Mouse (Mus musculus): ENCODE data around the gene Aen. TPM values are rescaled to one million over a fixed set of nuclear protein-coding genes. Genes with fewer than 3 reads are reported as not detected.

The Aen gene
- polyA plus RNA-seq, 1 experiment from 2014 or later = 47.6 TPM

DNA sequence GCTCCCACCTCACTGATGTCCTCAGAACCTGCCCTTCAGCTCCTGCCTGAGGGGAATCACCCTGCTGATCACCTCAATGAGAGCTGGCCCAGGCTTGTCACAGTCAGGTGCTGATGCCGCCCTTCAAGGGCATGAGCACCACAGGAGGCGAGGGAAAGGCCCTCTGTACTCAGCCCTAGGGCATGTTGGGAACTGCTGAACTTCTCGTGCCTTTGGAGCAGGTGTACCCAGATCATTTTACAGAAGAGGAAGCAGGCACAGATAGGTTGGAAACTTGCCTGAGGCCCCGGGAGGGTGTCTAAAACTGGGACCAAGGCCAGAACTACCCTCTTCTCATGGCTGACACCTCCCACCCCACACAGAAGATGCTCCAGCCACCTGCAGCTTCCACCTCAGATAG, 23.0 kb downstream of the Aen start:
- Histone ChIP-seq H3K4me2 (replicated peaks) (no peak overlapping the region), H3K9ac (no peak overlapping the region), H3K4me1 (peaks cover 5% of the 10 kb centered on the region; the same call in 1 of the 2 replicates), H3K36me3 (no peaks in the 10 kb centered on the region), H3K27me3 (replicated peaks) (no peaks in the 10 kb centered on the region), H3K4me3 (no peak overlapping the region), H3K27ac (no peak overlapping the region), H3K9me3 (no peaks in the 10 kb centered on the region)
- ATAC-seq (ENCODE audit: low FRiP score, low read depth) = no peak
- WGBS = 62% methylated on average over 4 of the region's 4 CpGs

DNA sequence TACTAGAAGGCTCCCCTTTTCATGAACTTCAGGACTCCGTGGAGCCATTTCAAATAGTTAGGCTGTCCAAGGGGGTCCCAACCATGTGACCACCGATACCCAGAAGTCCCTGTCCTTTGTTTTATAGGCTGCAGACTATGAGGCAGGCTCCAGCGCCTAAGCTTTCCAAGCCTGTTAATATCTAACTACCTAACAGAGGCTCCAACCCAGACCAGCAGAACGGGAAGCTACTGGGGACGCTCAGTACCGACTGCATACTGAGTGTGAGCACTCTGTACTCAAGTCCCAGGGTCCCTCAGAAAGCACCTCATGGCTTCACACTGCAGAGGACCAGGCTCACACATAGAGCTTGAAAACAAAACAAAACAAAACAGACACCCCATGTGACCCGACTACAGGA, 26.9 kb downstream of the Aen start:
- no peak for ATAC-seq (ENCODE audit: low FRiP score, low read depth)
- WGBS = 60% methylated on average over 7 of the region's 7 CpGs

DNA sequence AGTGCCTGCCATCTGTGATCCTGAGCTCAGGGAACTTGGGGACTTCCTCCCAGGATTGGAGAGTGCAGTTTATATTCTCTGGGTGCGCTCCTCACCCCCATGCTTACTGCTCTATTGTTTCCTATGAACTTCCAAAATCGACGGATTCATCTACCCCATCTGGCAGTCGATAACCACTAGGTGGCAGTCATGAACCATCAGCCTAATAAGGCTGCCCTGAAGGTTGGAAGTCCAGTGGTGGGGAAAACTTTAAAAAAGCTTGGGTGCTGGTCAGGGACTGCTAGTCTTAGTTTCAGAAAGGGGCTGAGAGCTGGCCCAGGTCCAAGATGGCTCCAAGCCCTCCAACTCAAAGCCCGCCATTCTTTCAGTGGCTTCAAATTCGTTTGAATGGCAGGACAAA, 28.6 kb downstream of the Aen start:
- ATAC-seq (ENCODE audit: low FRiP score, low read depth) = no peak

More for the DNA sequence above, 26.9 kb downstream of the Aen start:
- H3K4me3 ChIP-seq = no peak overlapping the region
- no peak overlapping the region for H3K4me2 ChIP-seq (replicated peaks)
- H3K9ac ChIP-seq = no peak overlapping the region
- H3K36me3 ChIP-seq = no peaks in the 10 kb centered on the region
- no peaks in the 10 kb centered on the region for H3K9me3 ChIP-seq
- no peaks in the 10 kb centered on the region for H3K4me1 ChIP-seq
- no peaks in the 10 kb centered on the region for H3K27me3 ChIP-seq (replicated peaks)
- no peak overlapping the region for H3K27ac ChIP-seq

DNA sequence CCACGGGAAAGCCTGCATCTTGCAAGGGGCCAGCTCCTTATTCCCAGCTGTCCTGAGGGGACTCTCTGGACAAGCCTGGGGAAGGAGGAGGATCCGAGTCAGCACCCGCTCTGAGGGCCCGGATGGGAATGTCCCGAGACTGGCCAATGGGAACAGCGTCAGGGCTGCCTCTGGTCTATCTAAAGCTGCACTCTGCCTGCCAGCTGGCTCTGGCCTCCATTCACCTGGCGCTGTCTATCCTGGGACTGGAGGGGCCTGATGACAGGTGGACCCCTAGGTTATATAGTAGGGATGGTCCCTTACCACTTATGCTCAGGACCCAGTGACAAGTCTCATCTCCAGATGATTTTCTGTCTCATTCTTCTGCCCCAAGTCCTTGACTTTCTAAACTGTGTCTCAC, 29.1 kb downstream of the Aen start:
- no peak for ATAC-seq (ENCODE audit: low FRiP score, low read depth)
- no peaks in the 10 kb centered on the region for H3K9me3 ChIP-seq
- no peak overlapping the region for H3K4me2 ChIP-seq (replicated peaks)
- no peak overlapping the region for H3K4me3 ChIP-seq
- H3K27ac ChIP-seq = no peak overlapping the region
- H3K9ac ChIP-seq = no peak overlapping the region
- no peaks in the 10 kb centered on the region for H3K27me3 ChIP-seq (replicated peaks)
- H3K4me1 ChIP-seq = no peaks in the 10 kb centered on the region
- no peaks in the 10 kb centered on the region for H3K36me3 ChIP-seq
- WGBS = 72% methylated on average over 7 of the region's 7 CpGs

More for the DNA sequence above, 28.6 kb downstream of the Aen start:
- no peaks in the 10 kb centered on the region for H3K27me3 ChIP-seq (replicated peaks)
- no peak overlapping the region for H3K9ac ChIP-seq
- WGBS = 13% methylated on average over 6 of the region's 6 CpGs
- H3K4me3 ChIP-seq = no peak overlapping the region
- H3K9me3 ChIP-seq = no peaks in the 10 kb centered on the region
- no peak overlapping the region for H3K4me2 ChIP-seq (replicated peaks)
- H3K27ac ChIP-seq = no peak overlapping the region
- no peaks in the 10 kb centered on the region for H3K4me1 ChIP-seq
- H3K36me3 ChIP-seq = no peaks in the 10 kb centered on the region

DNA sequence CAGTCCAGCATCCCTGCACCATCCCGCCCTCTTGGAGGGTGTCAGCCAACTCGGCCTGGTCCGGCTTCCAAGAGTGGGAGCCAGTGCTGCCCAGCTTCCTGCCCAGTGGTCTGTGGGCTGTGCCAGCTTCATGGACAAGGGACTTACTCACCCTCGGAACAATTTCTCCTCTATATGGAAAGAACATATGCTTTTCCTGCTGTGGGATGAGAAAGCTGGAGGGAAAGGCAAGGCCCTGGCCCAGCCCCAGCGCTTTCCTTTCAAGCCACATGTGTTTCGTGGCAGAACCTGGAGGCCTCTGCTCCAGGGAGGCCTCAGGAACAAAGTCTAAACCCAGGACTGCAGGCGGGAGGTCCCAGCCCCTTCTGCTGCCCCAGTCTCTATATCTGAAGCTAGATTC, 30.0 kb downstream of the Aen start:
- H3K36me3 ChIP-seq = no peaks in the 10 kb centered on the region
- no peak for ATAC-seq (ENCODE audit: low FRiP score, low read depth)
- H3K4me1 ChIP-seq = no peaks in the 10 kb centered on the region
- no peak overlapping the region for H3K4me3 ChIP-seq
- H3K4me2 ChIP-seq (replicated peaks) = no peak overlapping the region
- H3K27ac ChIP-seq = no peak overlapping the region
- H3K9ac ChIP-seq = no peak overlapping the region
- no peaks in the 10 kb centered on the region for H3K27me3 ChIP-seq (replicated peaks)
- 83% methylated on average over 7 of the region's 7 CpGs for WGBS
- H3K9me3 ChIP-seq = no peaks in the 10 kb centered on the region

DNA sequence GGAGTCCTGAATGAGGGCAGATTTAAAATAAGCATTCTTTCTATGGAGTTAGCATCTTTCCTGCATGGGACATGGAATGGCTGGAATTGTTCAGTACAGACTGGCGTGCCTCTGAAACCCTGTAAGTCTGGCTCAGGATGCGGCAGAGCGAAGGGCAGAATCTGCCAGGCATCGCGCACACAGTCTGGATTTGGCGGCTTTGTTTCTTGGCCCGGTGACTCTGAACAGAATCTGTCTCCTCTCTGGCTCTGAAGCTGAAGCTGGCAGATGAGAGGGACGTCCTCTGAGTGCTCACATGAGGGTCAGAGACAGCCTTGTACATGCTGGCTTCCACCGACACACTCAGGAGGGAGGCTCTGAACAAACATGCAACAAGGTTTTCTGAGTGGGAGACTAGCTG, 30.5 kb downstream of the Aen start:
- no peaks in the 10 kb centered on the region for H3K9me3 ChIP-seq
- H3K36me3 ChIP-seq = no peaks in the 10 kb centered on the region
- no peak overlapping the region for H3K27ac ChIP-seq
- H3K4me3 ChIP-seq = no peak overlapping the region
- no peak overlapping the region for H3K9ac ChIP-seq
- H3K4me1 ChIP-seq = no peaks in the 10 kb centered on the region
- no peak overlapping the region for H3K4me2 ChIP-seq (replicated peaks)
- WGBS = 84% methylated on average over 9 of the region's 9 CpGs
- H3K27me3 ChIP-seq (replicated peaks) = no peaks in the 10 kb centered on the region
- no peak for ATAC-seq (ENCODE audit: low FRiP score, low read depth)

DNA sequence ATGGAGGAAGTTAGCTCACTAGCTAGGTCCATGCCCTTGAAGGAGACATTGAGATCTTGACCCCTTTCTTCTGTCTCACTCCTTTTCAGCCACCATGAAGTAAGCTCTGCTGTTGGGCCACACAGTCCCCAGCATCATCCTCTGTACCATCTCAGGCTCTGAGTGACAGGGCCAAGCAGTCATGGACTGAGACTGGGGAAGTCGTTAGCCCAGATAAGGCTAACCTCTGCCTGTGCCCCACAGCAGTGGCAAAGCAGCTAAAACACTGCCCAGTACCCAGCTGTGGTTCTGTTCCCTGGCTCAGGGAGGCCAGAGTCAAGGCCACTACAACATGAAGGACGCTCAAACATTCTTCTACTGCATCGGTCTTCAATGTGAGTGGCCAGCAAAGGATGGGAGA, 31.6 kb downstream of the Aen start:
- H3K4me2 ChIP-seq (replicated peaks) = no peak overlapping the region
- WGBS = 86% methylated on average over 3 of the region's 3 CpGs
- no peak overlapping the region for H3K9ac ChIP-seq
- no peaks in the 10 kb centered on the region for H3K27me3 ChIP-seq (replicated peaks)
- no peak for ATAC-seq (ENCODE audit: low FRiP score, low read depth)
- H3K9me3 ChIP-seq = no peaks in the 10 kb centered on the region
- H3K4me1 ChIP-seq = no peaks in the 10 kb centered on the region
- H3K27ac ChIP-seq = no peak overlapping the region
- no peaks in the 10 kb centered on the region for H3K36me3 ChIP-seq
- no peak overlapping the region for H3K4me3 ChIP-seq

DNA sequence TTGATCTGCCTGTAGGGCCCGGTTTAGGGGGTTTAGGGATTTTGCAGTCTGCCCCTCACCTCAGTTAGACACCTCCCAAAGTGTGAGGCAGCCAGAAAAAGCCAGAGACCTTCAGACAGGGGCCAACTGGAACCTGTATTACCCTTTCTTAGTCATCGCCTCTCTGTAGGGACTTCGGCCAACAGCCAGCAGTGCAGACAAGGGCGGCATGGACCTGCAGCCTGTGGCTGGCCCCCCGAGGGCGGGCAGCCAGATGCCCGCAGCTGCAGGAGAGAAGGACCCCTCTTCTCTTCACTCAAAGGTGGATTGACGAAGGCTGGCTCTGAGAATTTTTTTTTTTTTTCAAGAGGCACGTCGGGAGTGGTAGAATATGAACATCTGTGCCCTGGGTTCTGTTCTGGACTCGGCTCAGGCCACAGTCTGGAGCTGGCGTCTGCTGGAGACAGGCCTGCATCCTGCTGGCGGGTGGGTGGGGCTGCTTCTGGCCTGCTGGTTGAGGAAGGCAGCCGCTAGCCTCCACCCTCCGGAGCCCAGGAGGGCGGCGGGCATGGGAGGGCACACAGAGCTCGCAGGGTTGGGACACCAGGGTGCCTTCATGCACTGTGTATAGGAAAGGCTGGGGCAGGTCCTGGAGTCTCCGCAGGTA, 43.4 kb downstream of the Aen start:
- H3K9me3 ChIP-seq = no peaks in the 10 kb centered on the region
- WGBS = 65% methylated on average over 19 of the region's 19 CpGs
- no peak for ATAC-seq (ENCODE audit: low FRiP score, low read depth)
- no peak overlapping the region for H3K27ac ChIP-seq
- H3K4me2 ChIP-seq (replicated peaks) = no peak overlapping the region
- H3K36me3 ChIP-seq = no peaks in the 10 kb centered on the region
- H3K27me3 ChIP-seq (replicated peaks) = no peaks in the 10 kb centered on the region
- H3K4me3 ChIP-seq = no peak overlapping the region
- no peak overlapping the region for H3K9ac ChIP-seq
- H3K4me1 ChIP-seq = no peaks in the 10 kb centered on the region

DNA sequence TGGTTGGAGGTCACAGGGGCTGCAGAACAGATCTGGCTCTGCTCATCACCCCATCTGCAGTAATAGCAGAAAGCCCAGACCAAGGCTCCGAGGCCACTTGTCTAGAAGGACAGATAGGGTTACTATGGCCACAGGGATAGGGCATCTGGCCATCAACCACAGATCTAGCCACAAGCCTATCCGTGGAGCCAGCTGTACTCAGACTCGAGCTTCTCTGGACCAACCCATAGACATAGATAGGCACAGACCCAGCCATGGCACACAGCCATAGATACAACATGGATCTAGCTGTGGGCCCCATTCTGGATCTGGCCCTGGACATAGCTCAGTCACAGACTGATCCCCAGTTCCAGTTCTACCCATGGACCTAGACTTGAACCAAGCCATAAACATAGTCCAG, 45.3 kb downstream of the Aen start:
- 87% methylated on average over 3 of the region's 3 CpGs for WGBS
- no peaks in the 10 kb centered on the region for H3K4me1 ChIP-seq
- no peaks in the 10 kb centered on the region for H3K36me3 ChIP-seq
- no peak overlapping the region for H3K4me3 ChIP-seq
- no peak overlapping the region for H3K27ac ChIP-seq
- no peak for ATAC-seq (ENCODE audit: low FRiP score, low read depth)
- H3K9me3 ChIP-seq = no peaks in the 10 kb centered on the region
- H3K27me3 ChIP-seq (replicated peaks) = no peaks in the 10 kb centered on the region
- H3K9ac ChIP-seq = no peak overlapping the region
- no peak overlapping the region for H3K4me2 ChIP-seq (replicated peaks)

DNA sequence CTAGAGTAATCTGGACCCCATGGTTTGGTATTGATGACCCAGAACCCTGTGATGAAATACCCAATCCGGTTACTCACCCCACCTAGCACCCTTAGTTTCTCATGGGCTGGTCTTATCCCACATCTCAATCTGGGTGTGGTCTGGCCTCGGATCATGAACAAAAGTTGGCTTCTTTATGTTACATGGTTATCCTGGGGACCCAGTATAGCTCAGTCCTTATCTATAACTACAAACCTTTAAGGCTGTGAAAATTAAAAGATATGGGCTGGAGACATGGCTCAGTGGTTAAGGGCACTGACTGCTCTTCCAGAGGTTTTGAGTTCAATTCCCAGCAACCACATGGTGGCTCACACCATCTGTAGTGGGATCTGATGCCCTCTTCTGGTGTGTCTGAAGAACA, 46.9 kb downstream of the Aen start:
- no peaks in the 10 kb centered on the region for H3K4me1 ChIP-seq
- no peaks in the 10 kb centered on the region for H3K9me3 ChIP-seq
- H3K9ac ChIP-seq = no peak overlapping the region
- no peak overlapping the region for H3K4me3 ChIP-seq
- WGBS = 91% methylated on average over 2 of the region's 2 CpGs
- H3K27ac ChIP-seq = no peak overlapping the region
- H3K36me3 ChIP-seq = no peaks in the 10 kb centered on the region
- no peak overlapping the region for H3K4me2 ChIP-seq (replicated peaks)
- H3K27me3 ChIP-seq (replicated peaks) = no peaks in the 10 kb centered on the region
- no peak for ATAC-seq (ENCODE audit: low FRiP score, low read depth)

DNA sequence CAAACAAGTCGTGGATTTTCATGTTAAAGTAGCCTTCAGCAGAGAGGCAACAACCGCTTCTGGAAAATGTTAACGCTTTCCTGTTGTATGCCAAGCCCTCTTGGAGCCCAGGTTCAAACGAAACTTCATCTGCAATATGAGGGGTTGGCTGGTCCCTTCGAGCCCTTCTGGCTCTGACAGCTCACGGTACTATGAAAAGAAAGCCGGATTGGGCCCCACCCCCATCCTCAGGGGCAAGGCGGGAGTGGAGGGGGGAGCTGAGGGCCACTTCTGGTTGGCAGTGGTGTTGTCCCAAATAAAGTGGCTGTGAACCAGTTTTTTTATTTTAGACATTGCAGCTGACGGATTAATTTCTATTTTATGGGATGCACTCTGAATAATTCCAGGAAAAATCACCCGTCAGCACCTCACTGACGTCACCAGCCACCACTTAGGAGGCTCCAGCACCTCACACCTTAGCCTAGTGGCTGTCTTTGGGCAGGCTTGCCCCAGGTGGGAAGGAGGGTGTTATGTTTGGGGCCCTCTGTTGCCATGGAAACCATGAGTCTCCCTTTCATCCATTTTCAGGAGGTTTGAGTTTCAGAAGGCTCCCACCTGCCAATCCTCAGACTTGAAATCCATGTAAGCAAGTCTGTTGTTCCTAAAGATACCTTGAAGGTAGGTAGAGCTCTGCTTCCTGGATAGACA, 58.4 kb downstream of the Aen start:
- no peak overlapping the region for H3K27ac ChIP-seq
- no peaks in the 10 kb centered on the region for H3K27me3 ChIP-seq (replicated peaks)
- H3K9ac ChIP-seq = no peak overlapping the region
- no peaks in the 10 kb centered on the region for H3K4me1 ChIP-seq
- H3K4me3 ChIP-seq = no peak overlapping the region
- no peaks in the 10 kb centered on the region for H3K36me3 ChIP-seq
- no peaks in the 10 kb centered on the region for H3K9me3 ChIP-seq
- ATAC-seq (ENCODE audit: low FRiP score, low read depth) = no peak
- WGBS = 35% methylated on average over 11 of the region's 11 CpGs
- H3K4me2 ChIP-seq (replicated peaks) = no peak overlapping the region

DNA sequence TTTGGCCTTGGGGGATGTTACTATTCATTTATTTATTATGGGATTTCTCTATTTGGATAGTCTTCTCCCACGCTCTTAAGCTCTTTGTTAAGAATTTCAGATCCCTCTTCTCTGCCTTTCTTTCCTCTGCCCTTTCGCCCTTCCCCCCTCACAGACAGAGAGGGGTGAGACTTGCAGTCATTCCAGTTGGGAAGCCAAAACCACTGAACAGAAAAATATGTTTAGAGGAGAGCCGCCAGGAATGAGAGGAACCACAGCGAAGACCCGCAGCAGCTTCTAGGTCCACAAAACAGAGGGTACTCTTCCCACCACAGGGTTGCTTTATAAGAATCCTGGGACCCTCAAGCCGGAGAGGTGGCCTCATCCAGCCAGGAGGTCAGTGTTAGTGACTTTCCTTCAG, 59.0 kb downstream of the Aen start:
- Histone ChIP-seq H3K4me1 (no peaks in the 10 kb centered on the region), H3K4me3 (no peak overlapping the region), H3K4me2 (replicated peaks) (no peak overlapping the region), H3K27ac (no peak overlapping the region), H3K27me3 (replicated peaks) (no peaks in the 10 kb centered on the region), H3K36me3 (no peaks in the 10 kb centered on the region), H3K9ac (no peak overlapping the region), H3K9me3 (no peaks in the 10 kb centered on the region)
- ATAC-seq (ENCODE audit: low FRiP score, low read depth) = no peak
- 77% methylated on average over 6 of the region's 6 CpGs for WGBS

DNA sequence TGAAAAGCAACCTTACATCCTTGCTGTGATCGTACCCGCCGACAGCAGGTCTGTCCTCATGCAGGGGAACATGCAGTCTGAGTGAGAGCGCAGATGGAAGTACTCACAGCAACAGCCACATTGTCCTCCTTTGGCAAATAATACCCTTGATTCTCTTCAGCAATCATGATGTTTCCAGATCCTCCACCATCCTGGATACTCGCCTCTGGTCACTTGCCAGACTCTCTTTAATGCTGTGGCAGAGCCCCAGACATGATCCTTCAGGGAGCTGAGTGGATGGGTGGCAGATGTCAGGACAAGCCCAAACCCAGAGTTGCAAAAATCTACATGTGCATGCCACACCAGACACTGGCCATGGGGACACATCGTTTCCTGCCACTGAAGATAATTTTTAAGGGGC, 59.4 kb downstream of the Aen start:
- WGBS = 90% methylated on average over 6 of the region's 6 CpGs
- Histone ChIP-seq H3K9ac (no peak overlapping the region), H3K4me1 (no peaks in the 10 kb centered on the region), H3K4me2 (replicated peaks) (no peak overlapping the region), H3K4me3 (no peak overlapping the region), H3K36me3 (no peaks in the 10 kb centered on the region), H3K27me3 (replicated peaks) (no peaks in the 10 kb centered on the region), H3K27ac (no peak overlapping the region), H3K9me3 (no peaks in the 10 kb centered on the region)
- no peak for ATAC-seq (ENCODE audit: low FRiP score, low read depth)
